In the genomic region with DNA sequence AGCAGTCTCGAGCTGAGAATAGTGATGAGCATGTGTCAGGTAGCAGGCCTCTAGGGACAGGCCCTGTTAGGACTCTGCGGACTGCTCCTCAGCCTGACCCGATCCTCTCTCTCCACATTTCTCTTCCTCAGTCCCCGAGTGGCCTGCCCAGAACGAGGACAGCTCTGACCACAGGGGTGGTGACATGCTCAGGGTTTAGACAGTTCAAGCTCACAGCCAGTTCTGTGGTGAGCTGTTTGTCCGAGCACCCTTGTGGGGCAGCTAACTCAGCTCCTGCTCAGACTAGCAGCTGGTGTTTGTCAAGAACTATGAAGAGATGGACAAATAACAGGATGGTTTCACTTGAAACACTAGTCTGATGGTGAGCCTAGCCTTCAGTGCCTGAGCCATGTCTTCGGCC, we compare ENCODE assay signal across 32 mouse cellular contexts. TPM values are rescaled to one million over a fixed set of nuclear protein-coding genes. Genes with fewer than 3 reads are reported as not detected.
A peak's percentile ranks its signal among the peaks of the same experiment; 100 is the strongest.
DNase-seq lines count a peak whose midpoint lies in the region; ATAC-seq lines count a peak whose summit lies in the region.
"Had no signal": no experiment of that assay in that cellular context is flagged by ENCODE, and none has a peak within 500 bp of the region (broad histone marks: within the 10 kb centered on the region; RNA-seq: fewer than 3 reads in every experiment).

No protein-coding gene starts in this region.

- WGBS in kidney, embryonic 14.5 days, result 73% methylated on average over 7 of the region's 7 CpGs
- WGBS in liver, embryonic 12.5 days (ENCODE audit: insufficient replicate concordance), result 68% methylated on average over 7 of the region's 7 CpGs
- 80% methylated on average over 7 of the region's 7 CpGs for whole genome bisulfite sequencing in intestine, embryonic 16.5 days

- H3K9me3 ChIP-seq in kidney, embryonic 14.5 days (ENCODE audit: control insufficient read depth, low read length), result no peaks in the 10 kb centered on the region
- no peaks in the 10 kb centered on the region for H3K9me3 ChIP-seq in liver, embryonic 12.5 days (replicated peaks)
- H3K9me3 ChIP-seq in intestine, embryonic 16.5 days (ENCODE audit: control insufficient read depth, low read length), result no peaks in the 10 kb centered on the region
- H3K9me3 ChIP-seq: heart, embryonic 15.5 days; liver, embryonic 15.5 days; megakaryocyte, embryonic 14.5 days; midbrain, embryonic 12.5 days; neural tube, embryonic 12.5 days had no signal

- peak; percentile 50 for DNase-seq in kidney, adult 11 months
- peak; percentile 35 for DNase-seq in 416B (ENCODE audit: low read depth)
- DNase-seq in kidney, adult 9 months, result peak; percentile 41
- DNase-seq in kidney, postnatal 25 days, result peak; percentile 34 to 73
- DNase-seq in right cerebral cortex, postnatal 4 days, result no peak
- DNase-seq: adrenal gland, postnatal 14 days; cerebellum, adult 11 months; cerebellum, adult 9-10 months; gastrocnemius, adult 2 months; layer of hippocampus, adult 9-11 months; liver had no signal

- no peak overlapping the region for H3K9ac ChIP-seq in kidney, embryonic 14.5 days (ENCODE audit: low read depth, low read length)
- H3K9ac ChIP-seq in liver, embryonic 12.5 days, result no peak overlapping the region
- no peak overlapping the region for H3K9ac ChIP-seq in intestine, embryonic 16.5 days (ENCODE audit: low read depth, low read length)
- H3K9ac ChIP-seq: heart, embryonic 15.5 days; liver, embryonic 15.5 days; midbrain, embryonic 12.5 days had no signal

- no peak overlapping the region for H3K27ac ChIP-seq in kidney, embryonic 14.5 days (ENCODE audit: low read depth, low read length)
- no peak overlapping the region for H3K27ac ChIP-seq in liver, embryonic 12.5 days
- H3K27ac ChIP-seq in intestine, embryonic 16.5 days (ENCODE audit: low read length), result no peak overlapping the region
- H3K27ac ChIP-seq: gastrocnemius, adult 2 months; liver, embryonic 15.5 days; midbrain, embryonic 12.5 days; neural tube, embryonic 12.5 days had no signal

- peaks cover 31% of the 10 kb centered on the region; the same call in 1 of the 2 replicates for H3K36me3 ChIP-seq in kidney, embryonic 14.5 days (ENCODE audit: control insufficient read depth, insufficient read depth, low read length)
- H3K36me3 ChIP-seq in liver, embryonic 12.5 days, result 0 out of 2 replicates have a peak, but pooled peaks cover 3% of the 10 kb centered on the region
- H3K36me3 ChIP-seq in intestine, embryonic 16.5 days (ENCODE audit: control insufficient read depth, insufficient read depth, low read length), result peaks cover 14% of the 10 kb centered on the region
- H3K36me3 ChIP-seq: liver, embryonic 15.5 days had no signal

- no peaks in the 10 kb centered on the region for H3K27me3 ChIP-seq in kidney, embryonic 14.5 days (ENCODE audit: control insufficient read depth, insufficient read depth, low read length)
- H3K27me3 ChIP-seq in liver, embryonic 12.5 days (replicated peaks), result no peaks in the 10 kb centered on the region
- no peaks in the 10 kb centered on the region for H3K27me3 ChIP-seq in intestine, embryonic 16.5 days (replicated peaks; ENCODE audit: control insufficient read depth, insufficient read depth, low read length)
- H3K27me3 ChIP-seq: heart, embryonic 15.5 days; liver, embryonic 15.5 days; midbrain, embryonic 12.5 days; neural tube, embryonic 12.5 days had no signal

- ATAC-seq in kidney, embryonic 14.5 days (ENCODE audit: low FRiP score, low TSS enrichment), result no peak
- no peak for ATAC-seq in liver, embryonic 12.5 days
- ATAC-seq in intestine, embryonic 16.5 days, result no peak
- ATAC-seq: forebrain, embryonic 16.5 days; hindbrain, embryonic 16.5 days had no signal

- H3K4me3 ChIP-seq in kidney, embryonic 14.5 days (ENCODE audit: low read length), result no peak overlapping the region
- no peak overlapping the region for H3K4me3 ChIP-seq in liver, embryonic 12.5 days
- H3K4me3 ChIP-seq in intestine, embryonic 16.5 days (ENCODE audit: low read length), result no peak overlapping the region
- H3K4me3 ChIP-seq: erythroblast, embryonic 14.5 days; gastrocnemius, adult 2 months; heart, embryonic 15.5 days; liver, embryonic 15.5 days; megakaryocyte, embryonic 14.5 days; midbrain, embryonic 12.5 days; myocyte; neural tube, embryonic 12.5 days had no signal

- H3K4me2 ChIP-seq in kidney, embryonic 14.5 days (replicated peaks; ENCODE audit: low read depth, low read length), result no peak overlapping the region
- no peak overlapping the region for H3K4me2 ChIP-seq in liver, embryonic 12.5 days
- H3K4me2 ChIP-seq in intestine, embryonic 16.5 days (ENCODE audit: low read depth, low read length), result no peak overlapping the region
- H3K4me2 ChIP-seq: heart, embryonic 15.5 days; liver, embryonic 15.5 days; midbrain, embryonic 12.5 days; neural tube, embryonic 12.5 days had no signal

- H3K4me1 ChIP-seq in kidney, embryonic 14.5 days (ENCODE audit: control insufficient read depth, insufficient read depth, low read length), result no peaks in the 10 kb centered on the region; the same call in 1 of the 2 replicates
- H3K4me1 ChIP-seq in liver, embryonic 12.5 days, result no peaks in the 10 kb centered on the region
- peaks cover 10% of the 10 kb centered on the region; the same call in 1 of the 2 replicates for H3K4me1 ChIP-seq in intestine, embryonic 16.5 days (ENCODE audit: control insufficient read depth, insufficient read depth, low read length)
- H3K4me1 ChIP-seq: liver, embryonic 15.5 days; midbrain, embryonic 12.5 days had no signal

RNA-seq across cellular contexts. Expression of a gene that starts 25.7 kb away (rescaled TPM):
- 0.84 and 1.7 TPM in 2 replicates for polyA plus RNA-seq in kidney, embryonic 14.5 days (2014; fragmentation: Nextera tagmentation; extraction: Ambion mirVana)
- 0.14 and 0.16 TPM in 2 replicates for polyA plus RNA-seq in liver, embryonic 12.5 days (2016; fragmentation: Nextera tagmentation; extraction: Ambion mirVana)
- 1.2 and 1.4 TPM in 2 replicates for polyA plus RNA-seq in intestine, embryonic 16.5 days (2015; fragmentation: Nextera tagmentation; extraction: Ambion mirVana)
- polyA plus RNA-seq: forebrain, embryonic 11.5 days had no signal

RNA-seq across cellular contexts. Expression of a gene that starts 45.4 kb away (rescaled TPM):
- polyA plus RNA-seq in kidney, embryonic 14.5 days (2014; fragmentation: Nextera tagmentation; extraction: Ambion mirVana), result 18.7 and 30.7 TPM in 2 replicates
- 4.7 and 4.8 TPM in 2 replicates for polyA plus RNA-seq in liver, embryonic 12.5 days (2016; fragmentation: Nextera tagmentation; extraction: Ambion mirVana)
- 26.4 and 29.0 TPM in 2 replicates for polyA plus RNA-seq in intestine, embryonic 16.5 days (2015; fragmentation: Nextera tagmentation; extraction: Ambion mirVana)
- polyA plus RNA-seq: erythroblast, embryonic 14.5 days had no signal

RNA-seq across cellular contexts. Expression of a gene that starts 55.4 kb away (rescaled TPM):
- not detected in 2 replicates for polyA plus RNA-seq in kidney, embryonic 14.5 days (2014; fragmentation: Nextera tagmentation; extraction: Ambion mirVana)
- polyA plus RNA-seq in liver, embryonic 12.5 days (2016; fragmentation: Nextera tagmentation; extraction: Ambion mirVana), result not detected in 2 replicates
- polyA plus RNA-seq in intestine, embryonic 16.5 days (2015; fragmentation: Nextera tagmentation; extraction: Ambion mirVana), result not detected in 2 replicates
- polyA plus RNA-seq: embryonic facial prominence, embryonic 14.5 days; erythroblast, embryonic 14.5 days; forebrain, embryonic 11.5 days; forebrain, embryonic 16.5 days; heart, embryonic 15.5 days; hindbrain, embryonic 11.5 days; hindbrain, embryonic 16.5 days; intestine, embryonic 14.5 days; limb, embryonic 11.5 days; liver, embryonic 15.5 days; midbrain, embryonic 12.5 days; midbrain, postnatal 0 days; myocyte; neural tube, embryonic 12.5 days; small intestine, adult 2 months; stomach, embryonic 14.5 days; testis, adult 2 months had no signal
